Mouse (Mus musculus) MEL (cell line): ENCODE results near the gene Ppp1r15b. TPM values are rescaled to one million over a fixed set of nuclear protein-coding genes. Genes with fewer than 3 reads are reported as not detected.

Experiments
- DNase-seq: peaks from one replicate; pipeline ENCODE4 v3.0.0; 2011; ENCODE audit warnings: low read depth, low spot score
- H3K27ac ChIP-seq: 2 replicates; pipeline ENCODE4 v1.5.1; 2012; ENCODE audit warnings: low read depth, mild to moderate bottlenecking, control low read depth, low read length, moderate library complexity; ENCODE audit not compliant: control insufficient read depth
- H3K27me3 ChIP-seq, 2 experiments: fragments of 150-350 bp in 1 of 2; sonication (generic) in 1 of 2; 2 replicates each; pipeline ENCODE4 v1.6.1; 2012; ENCODE audit warnings: low read length in 2 of 2, mild to moderate bottlenecking in 2 of 2, improper control_type of control experiment in 1 of 2, moderate library complexity in 1 of 2; ENCODE audit not compliant: insufficient read depth in 2 of 2, control insufficient read depth in 1 of 2
- H3K36me3 ChIP-seq, 2 experiments: 2 replicates each; pipeline ENCODE4 v1.6.1; 2012 to 2014; ENCODE audit warnings: low read length in 2 of 2, improper control_type of control experiment in 1 of 2, inconsistent platforms in 1 of 2, mild to moderate bottlenecking in 1 of 2; ENCODE audit not compliant: insufficient read depth in 2 of 2, control insufficient read depth in 1 of 2
- H3K4me1 ChIP-seq, 2 experiments: fragments of 150-350 bp in 1 of 2; sonication (generic) in 1 of 2; 2 replicates each; pipeline ENCODE4 v1.6.1; 2012; ENCODE audit warnings: low read length in 2 of 2, improper control_type of control experiment in 1 of 2, mild to moderate bottlenecking in 1 of 2; ENCODE audit not compliant: insufficient read depth in 2 of 2, control insufficient read depth in 1 of 2
- H3K4me3 ChIP-seq, 2 experiments: fragments of 150-350 bp in 1 of 2; sonication (generic) in 1 of 2; 2 replicates each; pipeline ENCODE4 v1.5.1; 2012; ENCODE audit warnings: low read depth in 2 of 2, low read length in 2 of 2, mild to moderate bottlenecking in 2 of 2, moderate library complexity in 2 of 2, control low read depth in 1 of 2, improper control_type of control experiment in 1 of 2; ENCODE audit not compliant: control insufficient read depth in 1 of 2, insufficient read depth in 1 of 2
- H3K79me2 ChIP-seq: 2 replicates; pipeline ENCODE4 v1.6.1; 2012; ENCODE audit warnings: mild to moderate bottlenecking, low read length, moderate library complexity; ENCODE audit not compliant: control insufficient read depth, poor library complexity, insufficient read depth
- H3K9ac ChIP-seq: 2 replicates; pipeline ENCODE4 v1.6.1; 2012; ENCODE audit warnings: low read depth, mild to moderate bottlenecking, control low read depth, low read length, moderate library complexity; ENCODE audit not compliant: control insufficient read depth, poor library complexity, severe bottlenecking
- H3K9me3 ChIP-seq: fragments of 150-350 bp; sonication (generic); replicated peaks from 2 replicates; pipeline ENCODE4 v1.6.1; 2012; ENCODE audit warnings: mild to moderate bottlenecking, low read length, improper control_type of control experiment, moderate library complexity; ENCODE audit not compliant: insufficient read depth
- BHLHE40 ChIP-seq: IDR thresholded peaks from 2 replicates; pipeline ENCODE4 v1.6.1; 2012; ENCODE audit warnings: low read depth, mild to moderate bottlenecking, inconsistent platforms, low read length, improper control_type of control experiment, borderline replicate concordance
- CHD1 ChIP-seq: IDR thresholded peaks from 2 replicates; pipeline ENCODE4 v1.6.1; 2012; ENCODE audit warnings: low read depth, mild to moderate bottlenecking, inconsistent platforms, low read length, improper control_type of control experiment
- CHD2 ChIP-seq: IDR thresholded peaks from 2 replicates; pipeline ENCODE4 v1.6.1; 2011; ENCODE audit warnings: low read length, improper control_type of control experiment
- CTCF ChIP-seq, 3 experiments: IDR thresholded peaks in 2 of 3; conservative IDR thresholded peaks in 1 of 3; 2 replicates each; pipeline ENCODE4 v1.5.1; 2011 to 2012; ENCODE audit warnings: low read length in 3 of 3, low read depth in 2 of 3, mild to moderate bottlenecking in 2 of 3, improper control_type of control experiment in 1 of 3, inconsistent platforms in 1 of 3, mixed read lengths in 1 of 3, moderate library complexity in 1 of 3; ENCODE audit not compliant: control insufficient read depth in 1 of 3, insufficient read depth in 1 of 3, poor library complexity in 1 of 3, severe bottlenecking in 1 of 3
- ELF1 ChIP-seq: IDR thresholded peaks from 2 replicates; pipeline ENCODE4 v1.6.1; 2014; ENCODE audit warnings: low read depth, mild to moderate bottlenecking, inconsistent platforms, low read length, improper control_type of control experiment, moderate library complexity
- EP300 ChIP-seq, 2 experiments: IDR thresholded peaks; 2 replicates each; pipeline ENCODE4 v1.6.1; 2011; ENCODE audit warnings: improper control_type of control experiment in 2 of 2, low read length in 2 of 2, low read depth in 1 of 2, mild to moderate bottlenecking in 1 of 2
- ETS1 ChIP-seq: IDR thresholded peaks from 2 replicates; pipeline ENCODE4 v1.6.1; 2012; ENCODE audit warnings: low read depth, mild to moderate bottlenecking, inconsistent platforms, low read length, improper control_type of control experiment, moderate library complexity
- GATA1 ChIP-seq: IDR thresholded peaks from 2 replicates; pipeline ENCODE4 v1.6.1; 2011; ENCODE audit warnings: low read depth, low read length, improper control_type of control experiment
- JUND ChIP-seq: IDR thresholded peaks from 2 replicates; pipeline ENCODE4 v1.6.1; 2011; ENCODE audit warnings: low read depth, mild to moderate bottlenecking, improper control_type of control experiment, low read length
- KAT2A ChIP-seq: conservative IDR thresholded peaks from 2 replicates; pipeline ENCODE4 v1.6.1; 2012; ENCODE audit warnings: low read depth, low read length, improper control_type of control experiment, inconsistent platforms
- MAX ChIP-seq: IDR thresholded peaks from 2 replicates; pipeline ENCODE4 v1.6.1; 2011; ENCODE audit warnings: low read length, improper control_type of control experiment
- MAZ ChIP-seq: IDR thresholded peaks from 2 replicates; pipeline ENCODE4 v1.6.1; 2012; ENCODE audit warnings: low read depth, mild to moderate bottlenecking, inconsistent platforms, low read length, improper control_type of control experiment
- MEF2A ChIP-seq: IDR thresholded peaks from 2 replicates; pipeline ENCODE4 v1.6.1; 2014; ENCODE audit warnings: low read depth, mild to moderate bottlenecking, inconsistent platforms, low read length, improper control_type of control experiment; ENCODE audit not compliant: poor library complexity, insufficient replicate concordance, severe bottlenecking; ENCODE audit errors: extremely low read depth
- MYB ChIP-seq: IDR thresholded peaks from 2 replicates; pipeline ENCODE4 v1.6.1; 2011; ENCODE audit warnings: mild to moderate bottlenecking, low read depth, low read length, improper control_type of control experiment
- MYC ChIP-seq: IDR thresholded peaks from 2 replicates; pipeline ENCODE4 v1.6.1; 2011; ENCODE audit warnings: low read depth, mild to moderate bottlenecking, low read length, improper control_type of control experiment, moderate library complexity
- POLR2A ChIP-seq, 2 experiments: IDR thresholded peaks; 2 replicates each; pipeline ENCODE4 v1.6.1; 2011 to 2012; ENCODE audit warnings: low read length in 2 of 2, mild to moderate bottlenecking in 2 of 2, control low read depth in 1 of 2, improper control_type of control experiment in 1 of 2, low read depth in 1 of 2, moderate library complexity in 1 of 2; ENCODE audit not compliant: control insufficient read depth in 1 of 2, insufficient read depth in 1 of 2, poor library complexity in 1 of 2
- POLR2AphosphoS2 ChIP-seq: IDR thresholded peaks from 2 replicates; pipeline ENCODE4 v1.6.1; 2011; ENCODE audit warnings: low read length, improper control_type of control experiment
- RAD21 ChIP-seq: IDR thresholded peaks from 2 replicates; pipeline ENCODE4 v1.6.1; 2011; ENCODE audit warnings: mild to moderate bottlenecking, low read depth, low read length, improper control_type of control experiment
- RCOR1 ChIP-seq: IDR thresholded peaks from 2 replicates; pipeline ENCODE4 v1.6.1; 2012; ENCODE audit warnings: low read depth, mild to moderate bottlenecking, inconsistent platforms, low read length, improper control_type of control experiment
- SIN3A ChIP-seq: IDR thresholded peaks from 2 replicates; pipeline ENCODE4 v1.6.1; 2012; ENCODE audit warnings: low read length, improper control_type of control experiment, inconsistent platforms
- SMC3 ChIP-seq: IDR thresholded peaks from 2 replicates; pipeline ENCODE4 v1.6.1; 2011; ENCODE audit warnings: low read depth, low read length, improper control_type of control experiment
- TBP ChIP-seq: IDR thresholded peaks from 2 replicates; pipeline ENCODE4 v1.8.0; 2011; ENCODE audit warnings: low read depth, low read length, improper control_type of control experiment
- USF2 ChIP-seq, 2 experiments: IDR thresholded peaks; 2 replicates each; pipeline ENCODE4 v1.6.1; 2011 to 2012; ENCODE audit warnings: improper control_type of control experiment in 2 of 2, low read length in 2 of 2, borderline replicate concordance in 1 of 2, inconsistent platforms in 1 of 2, low read depth in 1 of 2, mild to moderate bottlenecking in 1 of 2; ENCODE audit not compliant: insufficient read depth in 1 of 2
- ZKSCAN1 ChIP-seq: IDR thresholded peaks from 2 replicates; pipeline ENCODE4 v1.6.1; 2012; ENCODE audit warnings: low read depth, mild to moderate bottlenecking, inconsistent platforms, low read length, improper control_type of control experiment, moderate library complexity
- ZMIZ1 ChIP-seq: IDR thresholded peaks from 2 replicates; pipeline ENCODE4 v1.6.1; 2012; ENCODE audit warnings: low read depth, mild to moderate bottlenecking, inconsistent platforms, low read length, improper control_type of control experiment, moderate library complexity
- ZNF384 ChIP-seq: IDR thresholded peaks from 2 replicates; pipeline ENCODE4 v1.6.1; 2012; ENCODE audit warnings: low read depth, mild to moderate bottlenecking, inconsistent platforms, low read length, improper control_type of control experiment
- polyA plus RNA-seq, 2 experiments: library from polyadenylated mRNA; stranded (reverse) in 1 of 2; unstranded in 1 of 2; fragments of >175 nt in 1 of 2; fragments of >200 nt in 1 of 2; gene quantifications; 2 replicates each; pipeline versions ENCODE4 v1.2.1 to v1.2.4; 2012; ENCODE audit warnings: low replicate concordance in 2 of 2, low read depth in 1 of 2; ENCODE audit not compliant: insufficient read length in 2 of 2, insufficient read depth in 1 of 2, missing spikeins in 1 of 2
- total RNA-seq: library from RNA; depleted of rRNA; stranded (reverse); fragments of 300-350 nt; gene quantifications from 2 replicates; pipeline ENCODE4 v1.2.3, GENCODE M21; 2012

The Ppp1r15b gene
- total and polyA plus RNA-seq, 3 experiments, result 53.1 to 56.3 TPM; not detected in 1

DNA sequence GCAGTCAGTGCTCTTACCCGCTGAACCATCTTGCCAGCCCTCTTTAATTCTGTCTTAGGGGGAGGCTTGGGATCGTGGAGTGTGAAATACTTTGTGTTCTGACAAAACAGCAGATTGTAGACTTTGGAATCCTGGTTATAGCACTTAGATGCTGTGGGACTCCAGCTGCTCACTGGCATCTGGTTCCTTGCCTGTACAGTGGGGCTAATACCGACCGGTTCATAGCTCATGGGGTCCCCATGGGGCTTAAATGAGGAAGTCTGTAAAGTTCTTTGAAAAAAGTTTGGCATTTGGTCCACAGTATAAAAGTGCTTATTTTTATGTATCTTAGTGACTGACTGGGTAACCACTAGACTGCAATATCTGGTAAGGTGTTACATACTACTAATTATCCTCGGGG is 4.9 kb downstream of the Ppp1r15b start (continued):
- TF ChIP-seq CTCF (IDR thresholded peaks at IDR 0.05 in 2 of 3, conservative IDR thresholded peaks at IDR 0.05 in 1 of 3; ENCODE audit: control insufficient read depth in 1 of 3, insufficient read depth in 1 of 3, low read depth in 2 of 3, low read length in 3 of 3, poor library complexity in 1 of 3, severe bottlenecking in 1 of 3) (no peak), CHD1 (no peak), POLR2A (IDR thresholded peaks at IDR 0.05; ENCODE audit: control insufficient read depth in 1 of 2, insufficient read depth in 1 of 2, low read depth in 1 of 2, low read length in 2 of 2, poor library complexity in 1 of 2) (0 out of 4 replicates have a peak, but pooled peaks of 1 of the 2 experiments have one; percentile 4), GATA1 (no peak), SMC3 (no peak), MAX (no peak), ZMIZ1 (no peak), RAD21 (no peak), ETS1 (0 out of 2 replicates have a peak, but pooled peaks have one; percentile 23), ELF1 (no peak), ZNF384 (no peak), MEF2A (no peak), JUND (no peak), KAT2A (no peak)

GRCm38 (mm10) chr1:133138401-133138800 is 7.5 kb downstream of the Ppp1r15b start:
- Histone ChIP-seq H3K4me3 (no peak overlapping the region), H3K9me3 (no peaks in the 10 kb centered on the region), H3K4me1 (peaks cover 4 to 8% of the 10 kb centered on the region in 2 experiments; a peak in 3 of 4 replicates), H3K36me3 (peaks cover 28 to 43% of the 10 kb centered on the region in 2 experiments), H3K9ac (no peak overlapping the region), H3K27me3 (no peaks in the 10 kb centered on the region), H3K79me2 (peaks cover 53% of the 10 kb centered on the region)
- no peak for DNase-seq
- no peak for TF ChIP-seq ZKSCAN1
- TF ChIP-seq ZNF384, result no peak
- TF ChIP-seq POLR2AphosphoS2, result 0 out of 2 replicates have a peak, but pooled peaks have one; percentile 25
- TF ChIP-seq, all 39 proteins: peak for 1
- no peak overlapping the region for H3K27ac ChIP-seq

DNA sequence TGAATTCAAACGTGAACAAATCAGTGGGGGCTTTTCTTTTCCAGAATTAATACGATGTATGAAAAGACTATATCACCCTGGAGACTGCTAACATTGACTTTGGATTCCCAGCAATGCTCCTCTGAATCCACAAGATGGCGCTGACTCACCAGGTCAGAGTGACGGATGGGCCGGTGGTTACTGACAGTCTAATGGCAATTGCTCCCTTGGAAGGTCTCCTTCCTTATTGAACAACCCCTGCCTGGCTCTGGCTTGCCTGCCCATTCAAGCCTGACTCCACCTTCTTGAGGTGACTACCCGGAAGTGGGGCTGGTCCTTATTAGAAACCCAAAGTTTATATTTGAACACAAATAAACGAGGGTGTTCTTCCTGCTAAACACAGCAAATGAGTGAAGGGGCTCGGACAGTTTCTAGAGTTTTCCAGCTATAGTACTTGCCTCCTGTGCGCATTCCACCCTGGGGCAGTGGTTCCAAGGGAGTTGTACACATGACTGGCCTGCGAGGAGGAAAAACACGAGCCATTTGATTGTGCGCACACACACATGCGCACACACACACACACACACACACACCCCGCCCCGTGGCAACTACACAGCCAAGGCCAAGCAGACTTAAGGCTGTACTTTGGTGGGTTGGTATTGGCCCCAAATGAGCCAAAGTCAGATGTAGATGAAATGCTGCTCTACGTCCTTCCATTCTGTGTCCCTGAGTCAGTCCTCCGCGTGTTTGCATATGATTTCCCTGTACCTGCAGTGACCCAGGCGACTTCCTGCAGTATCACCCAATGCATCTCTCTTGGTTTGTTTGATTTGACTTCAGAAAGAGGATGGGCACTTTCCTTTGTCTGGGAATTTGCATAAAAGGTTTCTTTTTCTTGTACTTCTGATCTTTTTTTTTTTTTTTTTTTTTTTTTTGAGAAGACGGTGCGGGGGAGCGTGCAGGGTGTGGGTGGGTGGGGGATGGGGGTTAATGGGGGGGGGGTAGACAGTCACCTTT is 15.4 kb downstream of the Ppp1r15b start:
- no peaks in the 10 kb centered on the region for H3K9me3 ChIP-seq
- H3K4me3 ChIP-seq, result no peak overlapping the region
- H3K4me1 ChIP-seq, result no peaks in the 10 kb centered on the region
- no peaks in the 10 kb centered on the region for H3K79me2 ChIP-seq
- H3K27ac ChIP-seq, result no peak overlapping the region
- H3K27me3 ChIP-seq, result no peaks in the 10 kb centered on the region
- no peaks in the 10 kb centered on the region for H3K36me3 ChIP-seq
- DNase-seq, result peak; percentile 76
- H3K9ac ChIP-seq, result no peak overlapping the region
- TF ChIP-seq CHD2, result no peak
- TF ChIP-seq ZKSCAN1, result no peak
- TF ChIP-seq MYC, result no peak
- peak; percentile 95 for TF ChIP-seq SMC3
- peak; percentile 98 for TF ChIP-seq RAD21
- TF ChIP-seq RCOR1, result no peak
- peak; percentile 52 for TF ChIP-seq SIN3A
- peak in 2 of 3 experiments; percentile 87 to 90 for TF ChIP-seq CTCF (IDR thresholded peaks at IDR 0.05 in 2 of 3, conservative IDR thresholded peaks at IDR 0.05 in 1 of 3; ENCODE audit: control insufficient read depth in 1 of 3, insufficient read depth in 1 of 3, low read depth in 2 of 3, low read length in 3 of 3, poor library complexity in 1 of 3, severe bottlenecking in 1 of 3)
- peak; percentile 28; the same call in 1 of the 2 replicates for TF ChIP-seq MAZ
- peak; percentile 51; the same call in 1 of the 2 replicates for TF ChIP-seq JUND
- TF ChIP-seq USF2 (IDR thresholded peaks at IDR 0.05; ENCODE audit: borderline replicate concordance in 1 of 2, insufficient read depth in 1 of 2, low read depth in 1 of 2, low read length in 2 of 2), result no peak
- no peak for TF ChIP-seq MYB
- no peak for TF ChIP-seq TBP
- no peak for TF ChIP-seq EP300 (IDR thresholded peaks at IDR 0.05; ENCODE audit: low read depth in 1 of 2, low read length in 2 of 2)
- peak; percentile 24; the same call in 1 of the 2 replicates for TF ChIP-seq ELF1
- TF ChIP-seq BHLHE40, result peak; percentile 49
- no peak for TF ChIP-seq POLR2AphosphoS2
- TF ChIP-seq ZNF384, result peak; percentile 54
